Mouse (Mus musculus) CH12.LX (cell line): ENCODE data around the gene Fam117a. TPM values are rescaled to one million over a fixed set of nuclear protein-coding genes. Genes with fewer than 3 reads are reported as not detected.

ENCODE experiments used
- DNase-seq: peaks from one replicate; pipeline ENCODE4 v3.0.0-alpha.2; 2013; ENCODE audit errors: extremely low read depth
- H3K27ac ChIP-seq: 2 replicates; pipeline ENCODE4 v1.5.1; 2012; ENCODE audit warnings: low read depth, mild to moderate bottlenecking, control low read depth, moderate library complexity; ENCODE audit not compliant: insufficient read depth
- H3K27me3 ChIP-seq: replicated peaks from 2 replicates; pipeline ENCODE3; 2012; ENCODE audit warnings: inconsistent platforms
- H3K36me3 ChIP-seq, 2 experiments: replicated peaks in 1 of 2; 2 replicates each; pipeline versions ENCODE3 to v1.6.1; 2012; ENCODE audit warnings: inconsistent platforms in 1 of 2, low read length in 1 of 2, mild to moderate bottlenecking in 1 of 2, mixed read lengths in 1 of 2, moderate library complexity in 1 of 2; ENCODE audit not compliant: control insufficient read depth in 1 of 2, insufficient read depth in 1 of 2
- H3K4me1 ChIP-seq, 2 experiments: 2 replicates each; pipeline ENCODE4 v1.6.1; 2012; ENCODE audit warnings: inconsistent platforms in 1 of 2, moderate library complexity in 1 of 2; ENCODE audit not compliant: insufficient read depth in 2 of 2, control insufficient read depth in 1 of 2
- H3K4me2 ChIP-seq: 2 replicates; pipeline ENCODE4 v1.6.1; 2012; ENCODE audit warnings: low read depth, mild to moderate bottlenecking, control low read depth; ENCODE audit not compliant: poor library complexity, insufficient read depth, severe bottlenecking
- H3K4me3 ChIP-seq, 3 experiments: fragments of 150-350 bp in 1 of 3; sonication (generic) in 1 of 3; replicated peaks in 1 of 3; 2 replicates each; pipeline versions ENCODE3 to v1.5.1; 2011 to 2012; ENCODE audit warnings: low read depth in 2 of 3, low read length in 2 of 3, mild to moderate bottlenecking in 2 of 3, moderate library complexity in 2 of 3, control low read depth in 1 of 3, improper control_type of control experiment in 1 of 3, inconsistent platforms in 1 of 3, mixed read lengths in 1 of 3; ENCODE audit not compliant: poor library complexity in 1 of 3
- H3K79me2 ChIP-seq: replicated peaks from 2 replicates; pipeline ENCODE4 v1.6.1; 2012; ENCODE audit warnings: mild to moderate bottlenecking, moderate library complexity; ENCODE audit not compliant: control insufficient read depth, poor library complexity, insufficient read depth, severe bottlenecking; ENCODE audit errors: extremely low read depth
- H3K9ac ChIP-seq: 2 replicates; pipeline ENCODE4 v1.6.1; 2012; ENCODE audit warnings: low read depth, mild to moderate bottlenecking, control low read depth, moderate library complexity; ENCODE audit not compliant: insufficient read depth
- H3K9me3 ChIP-seq: replicated peaks from 2 replicates; pipeline ENCODE3; 2012; ENCODE audit warnings: low read length, inconsistent platforms, mixed read lengths
- BHLHE40 ChIP-seq: IDR thresholded peaks from 2 replicates; pipeline ENCODE4 v1.6.1; 2011; ENCODE audit warnings: mild to moderate bottlenecking, low read depth, low read length, improper control_type of control experiment
- CHD2 ChIP-seq: IDR thresholded peaks from 2 replicates; pipeline ENCODE4 v1.6.1; 2011; ENCODE audit warnings: low read length, improper control_type of control experiment
- E2F4 ChIP-seq: IDR thresholded peaks from 2 replicates; pipeline ENCODE4 v1.6.1; 2011; ENCODE audit warnings: low read depth, low read length, improper control_type of control experiment; ENCODE audit not compliant: insufficient replicate concordance
- ELF1 ChIP-seq: IDR thresholded peaks from 2 replicates; pipeline ENCODE4 v1.6.1; 2014; ENCODE audit warnings: low read depth, mild to moderate bottlenecking, inconsistent platforms, low read length, improper control_type of control experiment
- JUN ChIP-seq: IDR thresholded peaks from 2 replicates; pipeline ENCODE4 v1.6.1; 2011; ENCODE audit warnings: low read depth, mild to moderate bottlenecking, low read length, improper control_type of control experiment, moderate library complexity; ENCODE audit not compliant: insufficient read depth
- MAX ChIP-seq: IDR thresholded peaks from 2 replicates; pipeline ENCODE4 v1.6.1; 2011; ENCODE audit warnings: low read length, improper control_type of control experiment
- MAZ ChIP-seq: IDR thresholded peaks from 2 replicates; pipeline ENCODE4 v1.6.1; 2012; ENCODE audit warnings: low read depth, mild to moderate bottlenecking, inconsistent platforms, low read length, improper control_type of control experiment, moderate library complexity
- MEF2A ChIP-seq: IDR thresholded peaks from 2 replicates; pipeline ENCODE4 v1.6.1; 2014; ENCODE audit warnings: low read depth, mild to moderate bottlenecking, inconsistent platforms, low read length, improper control_type of control experiment, borderline replicate concordance
- MXI1 ChIP-seq: IDR thresholded peaks from 2 replicates; pipeline ENCODE4 v1.6.1; 2011; ENCODE audit warnings: mild to moderate bottlenecking, low read depth, low read length, improper control_type of control experiment
- NRF1 ChIP-seq: IDR thresholded peaks from 2 replicates; pipeline ENCODE4 v1.6.1; 2014; ENCODE audit warnings: low read depth, mild to moderate bottlenecking, inconsistent platforms, low read length, improper control_type of control experiment, moderate library complexity
- POLR2A ChIP-seq: IDR thresholded peaks from 2 replicates; pipeline ENCODE4 v1.6.1; 2011; ENCODE audit warnings: low read depth, mild to moderate bottlenecking, improper control_type of control experiment, low read length
- RAD21 ChIP-seq: IDR thresholded peaks from 2 replicates; pipeline ENCODE4 v1.6.1; 2011; ENCODE audit warnings: low read depth, mild to moderate bottlenecking, low read length, improper control_type of control experiment, moderate library complexity
- RCOR1 ChIP-seq: conservative IDR thresholded peaks from 2 replicates; pipeline ENCODE4 v1.6.1; 2012; ENCODE audit warnings: low read depth, mild to moderate bottlenecking, inconsistent platforms, low read length, improper control_type of control experiment
- TCF12 ChIP-seq: IDR thresholded peaks from 2 replicates; pipeline ENCODE4 v1.6.1; 2014; ENCODE audit warnings: low read depth, mild to moderate bottlenecking, inconsistent platforms, low read length, improper control_type of control experiment
- USF2 ChIP-seq: conservative IDR thresholded peaks from 2 replicates; pipeline ENCODE4 v1.6.1; 2011; ENCODE audit warnings: low read depth, low read length, improper control_type of control experiment
- ZMIZ1 ChIP-seq: IDR thresholded peaks from 2 replicates; pipeline ENCODE4 v1.6.1; 2012; ENCODE audit warnings: low read depth, mild to moderate bottlenecking, inconsistent platforms, low read length, improper control_type of control experiment
- ZNF384 ChIP-seq: IDR thresholded peaks from 2 replicates; pipeline ENCODE4 v1.6.1; 2012; ENCODE audit warnings: low read depth, low read length, improper control_type of control experiment, inconsistent platforms
- dilution Hi-C: fragments of 300-500 bp; cut with MboI; formaldehyde crosslinking; loops from 2 replicates; pipeline ENCODE4 v1.14.3; 2020; ENCODE audit warnings: low sequenced_read_pairs; ENCODE audit not compliant: extremely low pct_unique_long_range_greater_than_20kb, extremely low pct_ligation_motif_present
- in situ Hi-C: fragments of 300-500 bp; cut with MboI; formaldehyde crosslinking; loops from 3 replicates; pipeline ENCODE4 v1.14.3; 2019; ENCODE audit warnings: low sequenced_read_pairs, low pct_ligation_motif_present, low pct_unique_long_range_greater_than_20kb, mixed read lengths
- polyA plus RNA-seq: library from polyadenylated mRNA; unstranded; fragments of >175 nt; gene quantifications from 2 replicates; pipeline ENCODE4 v1.2.1, GENCODE M21; 2012; ENCODE audit warnings: low read depth; ENCODE audit not compliant: insufficient read length
- total RNA-seq, 2 experiments: library from RNA; depleted of rRNA; stranded (reverse); fragments of 300-350 nt in 1 of 2; fragments of >200 nt in 1 of 2; gene quantifications; 2 replicates each; pipeline ENCODE4 v1.2.3; 2012 to 2014

Fam117a gene
- total and polyA plus RNA-seq, 3 experiments, result 0.54 to 2.2 (median 0.91) TPM

- no peak for DNase-seq
- Histone ChIP-seq H3K4me1 (peaks cover 8 to 57% of the 10 kb centered on the region in 2 experiments), H3K79me2 (peaks cover 49% of the 10 kb centered on the region), H3K4me2 (peak overlapping the region; percentile 48), H3K9ac (no peak overlapping the region; the same call in 1 of the 2 replicates), H3K36me3 (peaks cover 7 to 34% of the 10 kb centered on the region in 2 experiments), H3K27me3 (peaks cover 11% of the 10 kb centered on the region), H3K9me3 (peaks cover 3% of the 10 kb centered on the region), H3K4me3 (peak overlapping the region in 1 of 3 experiments; percentile 26), H3K27ac (no peak overlapping the region)
- in situ Hi-C loops, result no loop called here
- dilution Hi-C loops, result no loop called here
- TF ChIP-seq NRF1, result no peak
- TF ChIP-seq USF2, result no peak
- no peak for TF ChIP-seq MEF2A
- TF ChIP-seq MAX, result no peak
- no peak for TF ChIP-seq RAD21
- TF ChIP-seq MAZ, result no peak
- TF ChIP-seq BHLHE40, result no peak
- no peak for TF ChIP-seq ZNF384
- no peak for TF ChIP-seq MXI1
- no peak for TF ChIP-seq ELF1
- TF ChIP-seq RCOR1, result no peak
- TF ChIP-seq TCF12, result no peak
- no peak for TF ChIP-seq JUN
- TF ChIP-seq POLR2A, result no peak
- TF ChIP-seq ZMIZ1, result no peak
- no peak for TF ChIP-seq E2F4
Measured at GRCm38 (mm10) chr11:95417341-95417740, 80.5 kb downstream of the Fam117a start.

- H3K27ac ChIP-seq, result no peak overlapping the region
- H3K4me1 ChIP-seq, result peaks cover 7 to 47% of the 10 kb centered on the region in 2 experiments
- H3K4me2 ChIP-seq, result no peak overlapping the region
- no peaks in the 10 kb centered on the region for H3K27me3 ChIP-seq
- H3K79me2 ChIP-seq, result peaks cover 67% of the 10 kb centered on the region
- H3K4me3 ChIP-seq, result no peak overlapping the region
- dilution Hi-C loops, result no loop called here
- DNase-seq, result no peak
- TF ChIP-seq CHD2 (no peak), ZNF384 (peak; percentile 66; the same call in 1 of the 2 replicates)
- no peaks in the 10 kb centered on the region for H3K9me3 ChIP-seq
- H3K9ac ChIP-seq, result no peak overlapping the region
- in situ Hi-C loops, result no loop called here
- H3K36me3 ChIP-seq, result peaks cover 7 to 49% of the 10 kb centered on the region in 2 experiments
Measured at GRCm38 (mm10) chr11:95420880-95421435, 84.1 kb downstream of the Fam117a start.
